Mouse (Mus musculus): ENCODE measurements around the gene Sgca. TPM values are rescaled to one million over a fixed set of nuclear protein-coding genes. Genes with fewer than 3 reads are reported as not detected.
"Not testable (repeated sequence)": the region's sequence is repeated elsewhere in the genome, so short reads cannot be mapped to it uniquely, and the experiment has no call there.

Sgca gene
- polyA plus RNA-seq, 1 experiment from 2014 or later, result 0.20 TPM

GRCm38 (mm10) chr11:94973313-94973712, 2.8 kb downstream of the Sgca start:
- no peak overlapping the region for H3K27ac ChIP-seq (replicated peaks)
- no peaks in the 10 kb centered on the region for H3K36me3 ChIP-seq
- H3K4me3 ChIP-seq, result no peak overlapping the region
- H3K27me3 ChIP-seq (ENCODE audit: low read depth, poor library complexity, severe bottlenecking), result peaks cover 13% of the 10 kb centered on the region; the same call in 1 of the 2 replicates
- H3K4me1 ChIP-seq, result peaks cover 17% of the 10 kb centered on the region
- DNase-seq (ENCODE audit: low spot score), result no peak
- 51% methylated on average over 4 of the region's 4 CpGs for WGBS
- H3K9me3 ChIP-seq (replicated peaks), result no peaks in the 10 kb centered on the region

GRCm38 (mm10) chr11:94972887-94973286, 3.2 kb downstream of the Sgca start:
- no peak overlapping the region for H3K4me3 ChIP-seq
- 70% methylated on average over 5 of the region's 5 CpGs for WGBS
- DNase-seq (ENCODE audit: low spot score), result no peak
- H3K9me3 ChIP-seq (replicated peaks), result no peaks in the 10 kb centered on the region
- no peaks in the 10 kb centered on the region for H3K36me3 ChIP-seq
- H3K27ac ChIP-seq (replicated peaks), result no peak overlapping the region
- peaks cover 13% of the 10 kb centered on the region for H3K4me1 ChIP-seq
- peaks cover 14% of the 10 kb centered on the region; the same call in 1 of the 2 replicates for H3K27me3 ChIP-seq (ENCODE audit: low read depth, poor library complexity, severe bottlenecking)

GRCm38 (mm10) chr11:94971895-94972615, 4.1 kb downstream of the Sgca start:
- DNase-seq (ENCODE audit: low spot score), result no peak
- Histone ChIP-seq H3K4me1 (peaks cover 13% of the 10 kb centered on the region), H3K9me3 (replicated peaks) (no peaks in the 10 kb centered on the region), H3K4me3 (no peak overlapping the region), H3K36me3 (no peaks in the 10 kb centered on the region), H3K27me3 (ENCODE audit: low read depth, poor library complexity, severe bottlenecking) (peaks cover 14% of the 10 kb centered on the region; the same call in 1 of the 2 replicates), H3K27ac (replicated peaks) (no peak overlapping the region)
- WGBS, result 70% methylated on average over 16 of the region's 16 CpGs

GRCm38 (mm10) chr11:94970210-94970943, 5.8 kb downstream of the Sgca start:
- DNase-seq (ENCODE audit: low spot score), result peak; percentile 61
- Histone ChIP-seq H3K36me3 (no peaks in the 10 kb centered on the region), H3K4me3 (no peak overlapping the region), H3K27me3 (ENCODE audit: low read depth, poor library complexity, severe bottlenecking) (peaks cover 14% of the 10 kb centered on the region; the same call in 1 of the 2 replicates), H3K4me1 (peaks cover 13% of the 10 kb centered on the region), H3K9me3 (replicated peaks) (no peaks in the 10 kb centered on the region), H3K27ac (replicated peaks) (no peak overlapping the region)
- WGBS, result 65% methylated on average over 15 of the region's 15 CpGs

- H3K36me3 ChIP-seq; H3K4me3 ChIP-seq; DNase-seq (ENCODE audit: low spot score); H3K27ac ChIP-seq (replicated peaks); H3K9me3 ChIP-seq (replicated peaks): not testable (repeated sequence)
- whole genome bisulfite sequencing, result 91% methylated on average over 4 of the region's 4 CpGs
- Histone ChIP-seq H3K4me1 (peaks cover 13% of the 10 kb centered on the region), H3K27me3 (ENCODE audit: low read depth, poor library complexity, severe bottlenecking) (peaks cover 14% of the 10 kb centered on the region; the same call in 1 of the 2 replicates)
These were observed 6.4 kb downstream of the Sgca start for GRCm38 (mm10) chr11:94969709-94970108.

GRCm38 (mm10) chr11:94968187-94968586, 7.9 kb downstream of the Sgca start:
- no peak for DNase-seq (ENCODE audit: low spot score)
- 84% methylated on average over 7 of the region's 7 CpGs for WGBS
- no peak overlapping the region for H3K27ac ChIP-seq (replicated peaks)
- H3K4me1 ChIP-seq, result peaks cover 3% of the 10 kb centered on the region
- no peaks in the 10 kb centered on the region for H3K36me3 ChIP-seq
- H3K27me3 ChIP-seq (ENCODE audit: low read depth, poor library complexity, severe bottlenecking), result peaks cover 14% of the 10 kb centered on the region; the same call in 1 of the 2 replicates
- no peak overlapping the region for H3K4me3 ChIP-seq
- H3K9me3 ChIP-seq (replicated peaks), result no peaks in the 10 kb centered on the region

GRCm38 (mm10) chr11:94967419-94967818, 8.7 kb downstream of the Sgca start, which contains the start of gene Hils1:
TSS of gene Hils1 (plus strand) at chr11:94967593.
- no peak for DNase-seq (ENCODE audit: low spot score)
- peaks cover 14% of the 10 kb centered on the region; the same call in 1 of the 2 replicates for H3K27me3 ChIP-seq (ENCODE audit: low read depth, poor library complexity, severe bottlenecking)
- no peaks in the 10 kb centered on the region for H3K9me3 ChIP-seq (replicated peaks)
- H3K27ac ChIP-seq (replicated peaks), result no peak within 1 kb of the TSS
- H3K4me3 ChIP-seq, result no peak within 1 kb of the TSS
- H3K4me1 ChIP-seq, result no peaks in the 10 kb centered on the region
- 61% methylated on average over 4 of the region's 4 CpGs for WGBS
- no peaks in the 10 kb centered on the region for H3K36me3 ChIP-seq

GRCm38 (mm10) chr11:94962534-94963101, 13.5 kb downstream of the Sgca start:
- H3K27me3 ChIP-seq (ENCODE audit: low read depth, poor library complexity, severe bottlenecking), result no peaks in the 10 kb centered on the region; the same call in 1 of the 2 replicates
- H3K36me3 ChIP-seq, result no peaks in the 10 kb centered on the region
- H3K27ac ChIP-seq (replicated peaks), result no peak overlapping the region
- 82% methylated on average over 5 of the region's 5 CpGs for whole genome bisulfite sequencing
- no peak overlapping the region for H3K4me3 ChIP-seq
- H3K9me3 ChIP-seq (replicated peaks), result no peaks in the 10 kb centered on the region
- peaks cover 10% of the 10 kb centered on the region for H3K4me1 ChIP-seq
- DNase-seq (ENCODE audit: low spot score), result no peak

GRCm38 (mm10) chr11:94958065-94958858, 17.9 kb downstream of the Sgca start:
- H3K27ac ChIP-seq (replicated peaks), result peak overlapping the region; percentile 55; the same call in 1 of the 2 replicates
- H3K9me3 ChIP-seq (replicated peaks), result no peaks in the 10 kb centered on the region
- no peaks in the 10 kb centered on the region for H3K36me3 ChIP-seq
- 26% methylated on average over 8 of the region's 8 CpGs for WGBS
- H3K27me3 ChIP-seq (ENCODE audit: low read depth, poor library complexity, severe bottlenecking), result peaks cover 7% of the 10 kb centered on the region
- H3K4me3 ChIP-seq, result no peak overlapping the region
- DNase-seq (ENCODE audit: low spot score), result no peak
- peaks cover 14% of the 10 kb centered on the region for H3K4me1 ChIP-seq

- H3K27ac ChIP-seq (replicated peaks), result no peak overlapping the region
- WGBS, result 85% methylated on average over 9 of the region's 9 CpGs
- H3K4me3 ChIP-seq, result no peak overlapping the region
- H3K27me3 ChIP-seq (ENCODE audit: low read depth, poor library complexity, severe bottlenecking), result peaks cover 8% of the 10 kb centered on the region
- DNase-seq (ENCODE audit: low spot score), result no peak
- peaks cover 20% of the 10 kb centered on the region for H3K4me1 ChIP-seq
- H3K36me3 ChIP-seq, result no peaks in the 10 kb centered on the region
- no peaks in the 10 kb centered on the region for H3K9me3 ChIP-seq (replicated peaks)
These were observed 18.4 kb downstream of the Sgca start for GRCm38 (mm10) chr11:94957693-94958064.

GRCm38 (mm10) chr11:94955103-94955502, 21.0 kb downstream of the Sgca start:
- WGBS, result 81% methylated on average over 9 of the region's 9 CpGs
- DNase-seq (ENCODE audit: low spot score), result no peak
- Histone ChIP-seq H3K27ac (replicated peaks) (no peak overlapping the region), H3K9me3 (replicated peaks) (peaks cover 11% of the 10 kb centered on the region; the same call in 1 of the 2 replicates), H3K27me3 (ENCODE audit: low read depth, poor library complexity, severe bottlenecking) (peaks cover 11% of the 10 kb centered on the region), H3K4me3 (no peak overlapping the region), H3K4me1 (peaks cover 29% of the 10 kb centered on the region), H3K36me3 (peaks cover 10% of the 10 kb centered on the region; the same call in 1 of the 2 replicates)

GRCm38 (mm10) chr11:94952169-94952568, 24.0 kb downstream of the Sgca start:
- Histone ChIP-seq H3K27me3 (ENCODE audit: low read depth, poor library complexity, severe bottlenecking) (peaks cover 13% of the 10 kb centered on the region), H3K4me3 (peak overlapping the region; percentile 23), H3K9me3 (replicated peaks) (peaks cover 12% of the 10 kb centered on the region; the same call in 1 of the 2 replicates), H3K4me1 (peaks cover 28% of the 10 kb centered on the region), H3K36me3 (peaks cover 11% of the 10 kb centered on the region; the same call in 1 of the 2 replicates), H3K27ac (replicated peaks) (peak overlapping the region; percentile 84)
- WGBS, result 5% methylated on average over 6 of the region's 6 CpGs
- DNase-seq (ENCODE audit: low spot score), result peak; percentile 50
